Mouse (Mus musculus): ENCODE data around the gene B3galnt2. TPM values are rescaled to one million over a fixed set of nuclear protein-coding genes. Genes with fewer than 3 reads are reported as not detected.

The B3galnt2 gene
- polyA plus RNA-seq (2015; fragmentation: Nextera tagmentation; extraction: Ambion mirVana): 20.8 and 22.7 TPM in 2 replicates

DNA sequence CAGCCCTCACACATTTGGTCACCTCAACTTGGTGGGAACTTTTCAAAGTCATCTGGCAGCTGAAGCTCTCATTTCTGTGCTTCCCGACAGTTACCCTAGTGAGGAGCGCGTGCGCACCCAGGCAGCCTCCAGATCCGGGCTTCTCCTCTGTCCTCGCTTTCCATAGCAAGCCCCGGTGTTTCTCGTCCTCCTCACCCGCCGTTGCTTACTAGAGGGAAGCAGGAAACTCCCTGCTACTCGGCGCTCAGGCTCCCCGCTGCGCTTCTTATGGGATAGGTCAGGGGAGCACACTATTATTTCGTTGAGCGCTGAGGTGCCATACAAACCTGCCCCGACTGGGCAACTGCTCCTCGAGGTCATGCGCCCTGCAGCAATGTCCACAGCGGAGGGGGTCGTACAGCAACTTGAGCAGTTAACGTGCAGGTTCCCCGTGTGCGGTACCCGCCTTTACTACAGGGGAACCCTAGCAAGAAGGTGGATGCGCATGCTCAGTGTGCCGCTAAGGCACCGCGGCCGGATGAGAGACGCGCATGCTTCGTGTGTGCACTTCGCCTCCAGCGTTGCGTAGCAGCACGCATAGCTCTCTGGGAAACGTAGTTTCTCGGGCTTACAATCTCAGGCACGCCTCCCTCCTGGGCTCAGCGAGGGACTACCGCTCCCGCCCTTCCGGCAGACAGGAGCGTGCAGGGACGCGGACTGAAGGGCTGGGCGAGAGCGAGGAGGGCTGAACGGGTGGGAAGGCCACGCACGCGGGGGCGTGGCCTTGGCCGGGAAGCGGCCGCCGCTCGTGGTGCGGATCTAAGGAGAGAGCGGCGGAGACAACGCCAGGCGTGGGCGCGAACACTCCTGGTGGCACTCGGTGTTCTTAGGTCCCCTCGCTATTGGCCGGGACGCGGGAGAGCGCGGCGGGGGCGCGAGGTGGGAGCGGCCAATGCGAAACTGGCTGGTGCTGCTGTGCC lies at the start of gene B3galnt2:
TSS of gene B3galnt2 (plus strand) at position 596 of the 959 bp plus-strand sequence.

DNA sequence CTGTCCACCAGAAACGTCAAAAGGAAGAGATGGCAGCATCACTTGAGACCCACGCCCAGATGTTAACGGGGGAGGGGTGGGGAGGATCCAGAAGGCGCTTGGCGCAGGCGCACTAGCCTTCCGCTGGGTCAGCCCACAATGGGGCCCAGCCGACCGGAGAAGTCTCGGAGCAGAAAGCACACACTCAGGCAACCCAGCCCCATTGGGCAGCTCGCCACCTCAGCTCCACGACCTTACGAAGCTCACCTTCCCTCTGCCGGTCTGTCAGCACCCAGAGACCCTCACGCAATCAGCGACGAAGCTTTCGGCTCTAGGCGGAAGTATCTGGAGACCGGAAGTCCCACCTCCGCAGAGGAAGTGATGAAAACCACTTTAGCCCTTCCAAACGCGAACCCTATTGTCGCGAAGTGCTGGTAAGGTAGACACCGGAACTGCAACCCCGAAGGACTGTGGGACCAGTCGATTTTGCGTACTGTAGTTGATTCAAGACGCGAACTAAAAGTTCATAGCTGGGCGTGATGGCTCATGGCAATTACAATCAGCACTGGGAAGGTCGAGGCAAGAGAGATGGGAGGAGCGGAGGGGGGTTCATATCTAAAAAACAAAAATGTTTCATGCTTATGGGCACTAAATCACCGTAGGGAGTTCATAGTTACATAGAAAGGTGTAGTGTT lies 85.2 kb downstream of the B3galnt2 start, which contains the start of gene Tbce:
TSS of gene Tbce (minus strand) at position 347 of the 674 bp plus-strand sequence.

Other genes starting within 250 kb of the B3galnt2 start
- 1.3 and 1.6 TPM in 2 replicates for gene Gng4, start 170.4 kb upstream of the B3galnt2 start, polyA plus RNA-seq (2015; fragmentation: Nextera tagmentation; extraction: Ambion mirVana)
- 31.2 and 31.8 TPM in 2 replicates for gene Tbce, start 85.2 kb downstream of the B3galnt2 start, polyA plus RNA-seq (2015; fragmentation: Nextera tagmentation; extraction: Ambion mirVana)
- 25.4 and 29.8 TPM in 2 replicates for gene Arid4b, start 108.8 kb downstream of the B3galnt2 start, polyA plus RNA-seq (2015; fragmentation: Nextera tagmentation; extraction: Ambion mirVana)
- 32.0 and 39.3 TPM in 2 replicates for gene Ggps1, start 109.0 kb downstream of the B3galnt2 start, polyA plus RNA-seq (2015; fragmentation: Nextera tagmentation; extraction: Ambion mirVana)

Data from urinary bladder, postnatal 0 days (tissue).